Comparison of ENCODE assay signal across 19 mouse cellular contexts in the genomic region with DNA sequence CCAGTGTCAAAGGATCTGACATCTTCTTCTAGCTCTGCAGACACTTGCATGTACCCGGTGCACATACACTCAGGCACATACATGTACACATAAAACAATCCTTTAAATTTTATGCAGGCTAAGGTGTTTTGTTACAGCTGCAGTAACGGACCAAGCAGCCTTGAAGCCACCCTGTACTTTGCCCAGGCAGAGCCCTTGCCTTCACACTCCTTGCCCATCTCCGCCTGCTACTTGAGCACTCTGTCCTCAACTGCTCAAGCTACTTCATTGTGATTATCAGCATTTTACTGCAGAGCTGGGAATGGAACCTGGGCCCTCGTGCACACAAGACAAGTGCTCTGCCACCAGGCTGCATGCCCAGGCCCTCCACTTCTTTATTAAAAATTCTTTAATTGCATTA. TPM values are rescaled to one million over a fixed set of nuclear protein-coding genes. Genes with fewer than 3 reads are reported as not detected.
"Had no signal": no experiment of that assay in that cellular context is flagged by ENCODE, and none has a peak within 500 bp of the region (broad histone marks: within the 10 kb centered on the region; RNA-seq: fewer than 3 reads in every experiment).

No protein-coding gene starts in this region.

- H3K4me3 ChIP-seq: midbrain, embryonic 10.5 days; midbrain, embryonic 12.5 days; myocyte; neural tube, embryonic 13.5 days; neural tube, embryonic 15.5 days had no signal

- H3K27ac ChIP-seq: midbrain, embryonic 10.5 days; midbrain, embryonic 12.5 days; neural tube, embryonic 13.5 days; neural tube, embryonic 15.5 days had no signal

- DNase-seq: lung, embryonic 14.5 days; lung, postnatal 10 days; lung, postnatal 4 days; midbrain, embryonic 14.5 days; retina, postnatal 1 day; right cerebral cortex, adult 18-20 months; right cerebral cortex, postnatal 25 days; right cerebral cortex, postnatal 4 days; spleen, adult 18-20 months; thymus, adult 18-20 months; thymus, postnatal 14 days; thymus, postnatal 36 days had no signal

- H3K4me1 ChIP-seq: midbrain, embryonic 10.5 days; midbrain, embryonic 12.5 days; neural tube, embryonic 13.5 days had no signal

- H3K9me3 ChIP-seq: midbrain, embryonic 10.5 days; midbrain, embryonic 12.5 days; neural tube, embryonic 13.5 days; neural tube, embryonic 15.5 days had no signal

- H3K4me2 ChIP-seq: lung, embryonic 14.5 days; midbrain, embryonic 12.5 days; neural tube, embryonic 13.5 days; neural tube, embryonic 15.5 days had no signal

- H3K27me3 ChIP-seq: midbrain, embryonic 12.5 days; neural tube, embryonic 13.5 days; neural tube, embryonic 15.5 days had no signal

- H3K36me3 ChIP-seq: midbrain, embryonic 10.5 days; midbrain, embryonic 12.5 days; neural tube, embryonic 13.5 days; neural tube, embryonic 15.5 days had no signal

- H3K9ac ChIP-seq: lung, embryonic 14.5 days; midbrain, embryonic 12.5 days; neural tube, embryonic 13.5 days; neural tube, embryonic 15.5 days had no signal

- ATAC-seq: midbrain, embryonic 16.5 days had no signal

RNA-seq across cellular contexts. Expression of a gene that starts 10.6 kb away (rescaled TPM):
- polyA plus RNA-seq: myocyte; neural tube, embryonic 11.5 days; neural tube, embryonic 13.5 days had no signal
